Mouse (Mus musculus): ENCODE results near the gene Olfr944. TPM values are rescaled to one million over a fixed set of nuclear protein-coding genes. Genes with fewer than 3 reads are reported as not detected.

The Olfr944 gene
- not detected in 2 replicates for polyA plus RNA-seq (2012; rRNA removed)

- DNase-seq (ENCODE audit: low spot score) = no peak
Observed at GRCm38 (mm10) chr9:39201620-39202019, at the start of gene Olfr944. Gene Olfr944, plus strand, starts transcription at chr9:39201920.

DNA sequence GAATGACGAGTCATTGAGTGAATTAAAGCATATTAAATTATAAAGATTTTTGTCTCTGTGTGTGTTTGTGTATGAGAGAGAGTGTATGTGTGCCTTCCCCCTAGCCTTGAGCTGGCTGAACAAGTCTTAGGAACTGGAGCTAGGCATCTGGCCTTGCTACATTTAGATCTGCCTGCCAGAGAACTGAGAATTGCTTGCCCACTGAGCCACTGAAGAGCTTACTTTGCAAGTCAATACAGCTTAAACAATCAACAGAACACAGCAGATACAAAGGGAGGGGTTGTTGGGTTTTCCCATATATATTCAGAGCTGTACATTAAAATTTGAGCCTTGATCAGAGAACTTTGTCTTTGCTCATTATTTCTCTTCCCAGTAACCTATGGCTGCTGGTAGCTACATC, 49.3 kb upstream of the Olfr944 start:
- DNase-seq (ENCODE audit: low spot score) = no peak

- no peak for DNase-seq (ENCODE audit: low spot score)
Observed at GRCm38 (mm10) chr9:39166004-39166403, 35.7 kb upstream of the Olfr944 start, which contains the start of gene Olfr943. Gene Olfr943, plus strand, starts transcription at chr9:39166304.

- DNase-seq (ENCODE audit: low spot score) = no peak
Observed at GRCm38 (mm10) chr9:39249894-39250293, 48.2 kb downstream of the Olfr944 start, which contains the start of gene Olfr1537. Gene Olfr1537, minus strand, starts transcription at chr9:39249994.

Other genes starting within 250 kb of the Olfr944 start
- gene Olfr933, start 229.6 kb upstream of the Olfr944 start, polyA plus RNA-seq (2012; rRNA removed) = not detected in 2 replicates
- gene Olfr934, start 213.6 kb upstream of the Olfr944 start, polyA plus RNA-seq (2012; rRNA removed) = not detected in 2 replicates
- gene Olfr935, start 202.2 kb upstream of the Olfr944 start, polyA plus RNA-seq (2012; rRNA removed) = not detected in 2 replicates
- not detected in 2 replicates for gene Olfr146, start 178.5 kb upstream of the Olfr944 start, polyA plus RNA-seq (2012; rRNA removed)
- gene Olfr937, start 137.0 kb upstream of the Olfr944 start, polyA plus RNA-seq (2012; rRNA removed) = not detected in 2 replicates
- gene Olfr938, start 123.0 kb upstream of the Olfr944 start, polyA plus RNA-seq (2012; rRNA removed) = not detected in 2 replicates
- not detected in 2 replicates for gene Olfr27, start 73.8 kb upstream of the Olfr944 start, polyA plus RNA-seq (2012; rRNA removed)
- gene Olfr943, start 35.6 kb upstream of the Olfr944 start, polyA plus RNA-seq (2012; rRNA removed) = not detected in 2 replicates
- gene Olfr1537, start 48.1 kb downstream of the Olfr944 start, polyA plus RNA-seq (2012; rRNA removed) = not detected in 2 replicates
- gene Olfr945, start 74.9 kb downstream of the Olfr944 start, polyA plus RNA-seq (2012; rRNA removed) = not detected in 2 replicates
- not detected in 2 replicates for gene Olfr948, start 124.1 kb downstream of the Olfr944 start, polyA plus RNA-seq (2012; rRNA removed)
- not detected in 2 replicates for gene Olfr951, start 185.5 kb downstream of the Olfr944 start, polyA plus RNA-seq (2012; rRNA removed)
- not detected in 2 replicates for gene Olfr952, start 225.2 kb downstream of the Olfr944 start, polyA plus RNA-seq (2012; rRNA removed)

Measured in urinary bladder, adult 2 months (tissue).